Mouse (Mus musculus) midbrain, postnatal 0 days (tissue): Measurements from ENCODE around the gene Tcf25. TPM values are rescaled to one million over a fixed set of nuclear protein-coding genes. Genes with fewer than 3 reads are reported as not detected.
"Not testable (repeated sequence)": the region's sequence is repeated elsewhere in the genome, so short reads cannot be mapped to it uniquely, and the experiment has no call there.

Source experiments
- ATAC-seq: fragments of 200-750 bp; cut with Nextera tagmentation; 2 replicates; pipeline ENCODE4 v1.8.0; 2017; ENCODE audit warnings: moderate number of reproducible peaks, mild to moderate bottlenecking, moderate TSS enrichment, moderate library complexity; ENCODE audit not compliant: low FRiP score
- DNase-seq: peaks from one replicate; pipeline ENCODE4 v3.0.0-alpha.2; 2015; ENCODE audit warnings: low spot score
- H3K27ac ChIP-seq: fragments of 300-500 bp; sonication (generic); 2 replicates; pipeline ENCODE4 v1.5.1; 2014; ENCODE audit warnings: low read depth, mild to moderate bottlenecking, low read length, mixed read lengths
- H3K27me3 ChIP-seq: fragments of 300-500 bp; sonication (generic); 2 replicates; pipeline ENCODE4 v1.6.1; 2014; ENCODE audit warnings: low read length, control low read depth, mixed read lengths; ENCODE audit not compliant: insufficient read depth
- H3K36me3 ChIP-seq: fragments of 300-500 bp; sonication (generic); 2 replicates; pipeline ENCODE4 v1.6.1; 2014; ENCODE audit warnings: low read length, control low read depth, mixed read lengths; ENCODE audit not compliant: insufficient read depth
- H3K4me1 ChIP-seq: fragments of 300-500 bp; sonication (generic); 2 replicates; pipeline ENCODE4 v1.6.1; 2014; ENCODE audit warnings: mild to moderate bottlenecking, control low read depth, antibody characterized with exemption, low read length, mixed read lengths; ENCODE audit not compliant: insufficient read depth
- H3K4me2 ChIP-seq: fragments of 300-500 bp; sonication (generic); 2 replicates; pipeline ENCODE4 v1.6.1; 2014; ENCODE audit warnings: low read depth, mild to moderate bottlenecking, low read length, mixed read lengths; ENCODE audit not compliant: poor library complexity, severe bottlenecking
- H3K4me3 ChIP-seq: fragments of 300-500 bp; sonication (generic); 2 replicates; pipeline ENCODE4 v1.5.1; 2014; ENCODE audit warnings: low read depth, mild to moderate bottlenecking, low read length, moderate library complexity
- H3K9ac ChIP-seq: fragments of 300-500 bp; sonication (generic); replicated peaks from 2 replicates; pipeline ENCODE4 v1.6.1; 2014; ENCODE audit warnings: mild to moderate bottlenecking, low read length, moderate library complexity, mixed read lengths; ENCODE audit not compliant: poor library complexity, severe bottlenecking
- H3K9me3 ChIP-seq: fragments of 300-500 bp; sonication (generic); 2 replicates; pipeline ENCODE4 v1.6.1; 2016; ENCODE audit warnings: low read length, control low read depth
- CTCF ChIP-seq: IDR thresholded peaks from 2 replicates; pipeline ENCODE4 v1.5.1; 2016; ENCODE audit warnings: antibody characterized with exemption, mild to moderate bottlenecking
- WGBS: fragments of 180-500 bp; shearing (Covaris S2); extraction: QIAGEN DNeasy Blood & Tissue Kit; methylation state at CpG from one replicate; pipeline ENCODE4 v1.1.7; 2014; 5-methylcytosine and 5-hydroxymethylcytosine counted together
- polyA plus RNA-seq: library from polyadenylated mRNA; unstranded; fragments of >200 nt; fragmentation: Nextera tagmentation; extraction: Ambion mirVana; gene quantifications from 2 replicates; pipeline ENCODE4 v1.2.1, GENCODE M21; 2015
- total RNA-seq: library from RNA; depleted of rRNA; stranded (reverse); fragments of >200 nt; gene quantifications from 2 replicates; pipeline ENCODE4 v1.2.3, GENCODE M21; 2014

Tcf25 gene
- total and polyA plus RNA-seq, 2 experiments from 2014 or later: 413 to 538 TPM

GRCm38 (mm10) chr8:123412560-123413170 is 39.1 kb downstream of the Tcf25 start:
- no peak for ATAC-seq
- WGBS: 3% methylated on average over 12 of the region's 12 CpGs
- peak overlapping the region; percentile 77 for H3K9ac ChIP-seq

GRCm38 (mm10) chr8:123414255-123414654 is 40.7 kb downstream of the Tcf25 start:
- peak overlapping the region; percentile 77 for H3K9ac ChIP-seq
- H3K27me3 ChIP-seq: no peaks in the 10 kb centered on the region
- H3K27ac ChIP-seq: peak overlapping the region; percentile 65
- DNase-seq: no peak
- no peaks in the 10 kb centered on the region for H3K9me3 ChIP-seq
- H3K36me3 ChIP-seq: peaks cover 7% of the 10 kb centered on the region
- no peak for TF ChIP-seq CTCF
- H3K4me1 ChIP-seq: peaks cover 15% of the 10 kb centered on the region; the same call in 1 of the 2 replicates
- H3K4me3 ChIP-seq: peak overlapping the region; percentile 47
- peak overlapping the region; percentile 89 for H3K4me2 ChIP-seq
- ATAC-seq: no peak
- WGBS: 7% methylated on average over 9 of the region's 9 CpGs

More at GRCm38 (mm10) chr8:123412560-123413170, 39.1 kb downstream of the Tcf25 start:
- H3K4me3 ChIP-seq: peak overlapping the region; percentile 47
- TF ChIP-seq CTCF: no peak
- H3K27me3 ChIP-seq: no peaks in the 10 kb centered on the region
- no peaks in the 10 kb centered on the region for H3K9me3 ChIP-seq
- H3K27ac ChIP-seq: peak overlapping the region; percentile 98
- H3K36me3 ChIP-seq: 0 out of 2 replicates have a peak, but pooled peaks cover 3% of the 10 kb centered on the region
- H3K4me2 ChIP-seq: peak overlapping the region; percentile 89
- peaks cover 21% of the 10 kb centered on the region for H3K4me1 ChIP-seq
- peak; percentile 88 for DNase-seq

GRCm38 (mm10) chr8:123414997-123415696 is 41.6 kb downstream of the Tcf25 start:
- WGBS: 76% methylated on average over 5 of the region's 5 CpGs
- H3K27me3 ChIP-seq, H3K9me3 ChIP-seq, ATAC-seq, H3K4me1 ChIP-seq, H3K27ac ChIP-seq: not testable (repeated sequence)
- H3K9ac ChIP-seq: 0 out of 2 replicates have a peak overlapping the region, but pooled peaks have one; percentile 77
- TF ChIP-seq CTCF: peak; percentile 31
- peak; percentile 34 for DNase-seq
- peak overlapping the region; percentile 47 for H3K4me3 ChIP-seq
- peak overlapping the region; percentile 89 for H3K4me2 ChIP-seq
- peaks cover 14% of the 10 kb centered on the region for H3K36me3 ChIP-seq

GRCm38 (mm10) chr8:123415967-123416943 is 42.7 kb downstream of the Tcf25 start:
- no peak for ATAC-seq
- Histone ChIP-seq H3K4me1 (0 out of 2 replicates have a peak, but pooled peaks cover 7% of the 10 kb centered on the region), H3K4me2 (peak overlapping the region; percentile 89), H3K27me3 (no peaks in the 10 kb centered on the region), H3K4me3 (peak overlapping the region; percentile 12; the same call in 1 of the 2 replicates), H3K9ac (no peak overlapping the region; the same call in 1 of the 2 replicates), H3K9me3 (no peaks in the 10 kb centered on the region), H3K36me3 (peaks cover 21% of the 10 kb centered on the region), H3K27ac (no peak overlapping the region)
- peak; percentile 70 for DNase-seq
- TF ChIP-seq CTCF: peak; percentile 75
- WGBS: 83% methylated on average over 7 of the region's 8 CpGs

GRCm38 (mm10) chr8:123416944-123417555 is 43.5 kb downstream of the Tcf25 start:
- H3K9ac ChIP-seq: no peak overlapping the region; the same call in 1 of the 2 replicates
- ATAC-seq (no peak), DNase-seq (no peak)
- WGBS: 74% methylated on average over 8 of the region's 8 CpGs
- TF ChIP-seq CTCF: no peak
- H3K27ac ChIP-seq: no peak overlapping the region
- peaks cover 21% of the 10 kb centered on the region for H3K36me3 ChIP-seq
- H3K4me2 ChIP-seq: peak overlapping the region; percentile 28
- H3K4me3 ChIP-seq: 0 out of 2 replicates have a peak overlapping the region, but pooled peaks have one; percentile 6
- H3K27me3 ChIP-seq: no peaks in the 10 kb centered on the region
- 0 out of 2 replicates have a peak, but pooled peaks cover 7% of the 10 kb centered on the region for H3K4me1 ChIP-seq
- H3K9me3 ChIP-seq: no peaks in the 10 kb centered on the region
